Mouse (Mus musculus): ENCODE measurements around the gene Xrcc5. TPM values are rescaled to one million over a fixed set of nuclear protein-coding genes. Genes with fewer than 3 reads are reported as not detected.

Gene Xrcc5
- polyA plus RNA-seq, 1 experiment from 2014 or later = 15.8 TPM

DNA sequence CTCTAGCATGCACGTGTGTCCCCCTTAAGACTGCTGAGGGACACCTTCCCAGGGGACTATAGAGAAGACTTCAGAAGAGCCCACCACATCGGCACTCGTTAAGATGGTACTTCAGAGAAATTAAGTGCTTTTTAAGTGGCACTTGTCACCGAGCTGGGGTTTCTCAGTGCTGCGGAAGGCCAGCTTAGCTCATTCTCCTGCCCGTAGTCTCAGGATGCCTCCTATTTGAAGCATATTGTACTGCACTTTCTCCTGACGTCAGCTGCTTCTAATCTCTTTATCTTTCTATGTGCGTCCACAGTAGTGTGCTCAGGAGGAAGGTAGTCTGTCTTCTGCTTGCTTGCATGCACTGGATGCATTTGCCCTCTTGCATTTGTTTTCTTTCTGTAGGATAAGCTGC, 9.2 kb downstream of the Xrcc5 start:
- Histone ChIP-seq H3K27ac (replicated peaks) (no peak overlapping the region), H3K4me3 (replicated peaks) (no peak overlapping the region), H3K36me3 (replicated peaks) (peaks cover 35% of the 10 kb centered on the region), H3K9me3 (replicated peaks) (no peaks in the 10 kb centered on the region), H3K9ac (no peak overlapping the region), H3K4me1 (replicated peaks) (no peaks in the 10 kb centered on the region), H3K27me3 (no peaks in the 10 kb centered on the region), H3K4me2 (no peak overlapping the region)
- ATAC-seq (ENCODE audit: insufficient read depth) = no peak
- WGBS (ENCODE audit: insufficient replicate concordance) = 68% methylated on average over 8 of the region's 8 CpGs

- WGBS (ENCODE audit: insufficient replicate concordance) = 76% methylated on average over 7 of the region's 7 CpGs
- Histone ChIP-seq H3K36me3 (replicated peaks) (peaks cover 35% of the 10 kb centered on the region), H3K4me3 (replicated peaks) (no peak overlapping the region), H3K27me3 (no peaks in the 10 kb centered on the region), H3K9me3 (replicated peaks) (no peaks in the 10 kb centered on the region), H3K27ac (replicated peaks) (no peak overlapping the region), H3K9ac (no peak overlapping the region), H3K4me2 (no peak overlapping the region), H3K4me1 (replicated peaks) (no peaks in the 10 kb centered on the region)
- no peak for ATAC-seq (ENCODE audit: insufficient read depth)
Measured at GRCm38 (mm10) chr1:72316901-72317300, 9.7 kb downstream of the Xrcc5 start.

- Histone ChIP-seq H3K9me3 (replicated peaks) (no peaks in the 10 kb centered on the region), H3K36me3 (replicated peaks) (peaks cover 39% of the 10 kb centered on the region)
Measured at GRCm38 (mm10) chr1:72320759-72321158, 13.5 kb downstream of the Xrcc5 start.

GRCm38 (mm10) chr1:72323248-72323647, 16.0 kb downstream of the Xrcc5 start:
- Histone ChIP-seq H3K27me3 (no peaks in the 10 kb centered on the region), H3K9me3 (replicated peaks) (no peaks in the 10 kb centered on the region), H3K4me2 (no peak overlapping the region), H3K9ac (no peak overlapping the region), H3K36me3 (replicated peaks) (peaks cover 40% of the 10 kb centered on the region), H3K4me3 (replicated peaks) (no peak overlapping the region), H3K27ac (replicated peaks) (no peak overlapping the region), H3K4me1 (replicated peaks) (no peaks in the 10 kb centered on the region)
- 79% methylated on average over 4 of the region's 4 CpGs for WGBS (ENCODE audit: insufficient replicate concordance)
- ATAC-seq (ENCODE audit: insufficient read depth) = no peak

More at GRCm38 (mm10) chr1:72320759-72321158, 13.5 kb downstream of the Xrcc5 start:
- Histone ChIP-seq H3K4me2 (no peak overlapping the region), H3K27me3 (no peaks in the 10 kb centered on the region), H3K4me3 (replicated peaks) (no peak overlapping the region), H3K27ac (replicated peaks) (no peak overlapping the region), H3K9ac (no peak overlapping the region), H3K4me1 (replicated peaks) (no peaks in the 10 kb centered on the region)
- 69% methylated on average over 5 of the region's 5 CpGs for WGBS (ENCODE audit: insufficient replicate concordance)
- no peak; the same call in 1 of the 2 replicates for ATAC-seq (ENCODE audit: insufficient read depth)

- Histone ChIP-seq H3K9me3 (replicated peaks) (no peaks in the 10 kb centered on the region), H3K36me3 (replicated peaks) (peaks cover 34% of the 10 kb centered on the region), H3K9ac (no peak overlapping the region), H3K27ac (replicated peaks) (peak overlapping the region; percentile 34; the same call in 1 of the 2 replicates), H3K4me3 (replicated peaks) (no peak overlapping the region), H3K4me2 (no peak overlapping the region), H3K4me1 (replicated peaks) (no peaks in the 10 kb centered on the region), H3K27me3 (no peaks in the 10 kb centered on the region)
- no peak for ATAC-seq (ENCODE audit: insufficient read depth)
- WGBS (ENCODE audit: insufficient replicate concordance) = 72% methylated on average over 11 of the region's 11 CpGs
Measured at GRCm38 (mm10) chr1:72326162-72326821, 19.1 kb downstream of the Xrcc5 start.

- Histone ChIP-seq H3K4me2 (no peak overlapping the region), H3K9me3 (replicated peaks) (no peaks in the 10 kb centered on the region), H3K9ac (no peak overlapping the region), H3K27me3 (no peaks in the 10 kb centered on the region), H3K27ac (replicated peaks) (no peak overlapping the region), H3K36me3 (replicated peaks) (peaks cover 18% of the 10 kb centered on the region), H3K4me3 (replicated peaks) (no peak overlapping the region), H3K4me1 (replicated peaks) (no peaks in the 10 kb centered on the region)
- 76% methylated on average over 11 of the region's 11 CpGs for WGBS (ENCODE audit: insufficient replicate concordance)
- ATAC-seq (ENCODE audit: insufficient read depth) = peak; percentile 51
Measured at GRCm38 (mm10) chr1:72334807-72335206, 27.6 kb downstream of the Xrcc5 start.

GRCm38 (mm10) chr1:72336780-72337179, 29.6 kb downstream of the Xrcc5 start:
- 76% methylated on average over 8 of the region's 8 CpGs for WGBS (ENCODE audit: insufficient replicate concordance)
- Histone ChIP-seq H3K4me1 (replicated peaks) (no peaks in the 10 kb centered on the region), H3K27ac (replicated peaks) (no peak overlapping the region), H3K27me3 (no peaks in the 10 kb centered on the region), H3K9ac (no peak overlapping the region), H3K4me3 (replicated peaks) (no peak overlapping the region), H3K36me3 (replicated peaks) (peaks cover 22% of the 10 kb centered on the region), H3K9me3 (replicated peaks) (no peaks in the 10 kb centered on the region), H3K4me2 (no peak overlapping the region)
- ATAC-seq (ENCODE audit: insufficient read depth) = no peak

- whole genome bisulfite sequencing (ENCODE audit: insufficient replicate concordance) = 82% methylated on average over 5 of the region's 5 CpGs
- no peak for ATAC-seq (ENCODE audit: insufficient read depth)
- H3K4me1 ChIP-seq (replicated peaks) = no peaks in the 10 kb centered on the region
Measured at GRCm38 (mm10) chr1:72338341-72338740, 31.1 kb downstream of the Xrcc5 start.

DNA sequence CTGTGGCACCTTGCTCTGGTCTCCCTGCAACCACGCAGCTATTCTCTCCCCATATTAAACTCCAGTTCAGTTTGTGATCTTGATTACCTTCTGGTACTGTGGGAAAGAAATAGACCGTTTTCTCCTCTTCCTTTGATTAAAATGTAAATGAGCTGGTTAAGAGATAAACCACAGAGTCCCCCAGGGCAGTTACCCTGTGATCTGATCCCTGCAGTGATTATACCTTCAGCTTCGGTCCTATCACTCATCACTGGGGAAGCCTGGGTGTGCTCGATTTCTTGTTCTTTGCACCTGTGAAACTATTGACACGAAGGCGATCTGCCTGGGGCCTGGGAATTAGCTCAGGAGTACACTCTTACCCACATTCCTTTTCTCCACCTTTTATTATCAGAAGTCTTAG, 40.7 kb downstream of the Xrcc5 start:
- Histone ChIP-seq H3K27ac (replicated peaks) (no peak overlapping the region), H3K9me3 (replicated peaks) (no peaks in the 10 kb centered on the region), H3K27me3 (no peaks in the 10 kb centered on the region), H3K9ac (no peak overlapping the region), H3K4me1 (replicated peaks) (no peaks in the 10 kb centered on the region), H3K36me3 (replicated peaks) (peaks cover 15% of the 10 kb centered on the region), H3K4me2 (no peak overlapping the region), H3K4me3 (replicated peaks) (no peak overlapping the region)
- no peak for ATAC-seq (ENCODE audit: insufficient read depth)
- 41% methylated on average over 6 of the region's 6 CpGs for WGBS (ENCODE audit: insufficient replicate concordance)

More at GRCm38 (mm10) chr1:72338341-72338740, 31.1 kb downstream of the Xrcc5 start:
- Histone ChIP-seq H3K36me3 (replicated peaks) (peaks cover 27% of the 10 kb centered on the region), H3K9ac (no peak overlapping the region), H3K4me2 (no peak overlapping the region), H3K9me3 (replicated peaks) (no peaks in the 10 kb centered on the region), H3K27me3 (no peaks in the 10 kb centered on the region), H3K27ac (replicated peaks) (no peak overlapping the region), H3K4me3 (replicated peaks) (no peak overlapping the region)

DNA sequence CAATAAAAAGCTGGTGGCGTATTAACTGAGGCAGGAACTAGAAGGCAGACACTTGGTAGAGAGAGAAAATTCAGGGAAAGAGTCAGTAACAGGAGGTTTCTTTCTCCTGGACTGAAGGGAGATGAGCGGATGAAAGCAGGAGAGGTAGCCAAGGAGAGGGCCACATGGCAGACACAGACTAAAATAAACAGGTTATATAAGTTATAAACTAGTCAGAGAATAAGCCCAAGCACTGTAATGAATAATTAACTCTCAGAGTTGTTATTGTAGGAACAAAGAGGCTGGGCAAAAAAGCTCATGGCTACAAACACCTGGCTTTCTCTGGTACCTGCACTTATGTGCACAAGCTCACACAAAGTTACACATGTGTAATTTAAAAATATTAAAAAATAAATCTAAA, 47.6 kb downstream of the Xrcc5 start:
- Histone ChIP-seq H3K9me3 (replicated peaks) (no peaks in the 10 kb centered on the region), H3K27ac (replicated peaks) (no peak overlapping the region), H3K9ac (no peak overlapping the region), H3K4me1 (replicated peaks) (no peaks in the 10 kb centered on the region), H3K36me3 (replicated peaks) (0 out of 2 replicates have a peak, but pooled peaks cover 17% of the 10 kb centered on the region), H3K4me2 (no peak overlapping the region), H3K27me3 (no peaks in the 10 kb centered on the region), H3K4me3 (replicated peaks) (no peak overlapping the region)
- 80% methylated on average over 2 of the region's 2 CpGs for WGBS (ENCODE audit: insufficient replicate concordance)
- no peak for ATAC-seq (ENCODE audit: insufficient read depth)

GRCm38 (mm10) chr1:72358216-72358615, 51.0 kb downstream of the Xrcc5 start:
- Histone ChIP-seq H3K9ac (no peak overlapping the region), H3K27me3 (no peaks in the 10 kb centered on the region), H3K9me3 (replicated peaks) (no peaks in the 10 kb centered on the region), H3K36me3 (replicated peaks) (0 out of 2 replicates have a peak, but pooled peaks cover 24% of the 10 kb centered on the region), H3K4me1 (replicated peaks) (no peaks in the 10 kb centered on the region), H3K4me3 (replicated peaks) (no peak overlapping the region), H3K27ac (replicated peaks) (no peak overlapping the region), H3K4me2 (no peak overlapping the region)
- 63% methylated on average over 2 of the region's 2 CpGs for WGBS (ENCODE audit: insufficient replicate concordance)
- ATAC-seq (ENCODE audit: insufficient read depth) = no peak

- no peaks in the 10 kb centered on the region for H3K9me3 ChIP-seq (replicated peaks)
- H3K27me3 ChIP-seq = no peaks in the 10 kb centered on the region
- WGBS (ENCODE audit: insufficient replicate concordance) = 23% methylated on average over 2 of the region's 2 CpGs
- H3K4me1 ChIP-seq (replicated peaks) = no peaks in the 10 kb centered on the region
- no peak overlapping the region for H3K27ac ChIP-seq (replicated peaks)
- ATAC-seq (ENCODE audit: insufficient read depth) = no peak
- H3K9ac ChIP-seq = no peak overlapping the region
- H3K36me3 ChIP-seq (replicated peaks) = 0 out of 2 replicates have a peak, but pooled peaks cover 18% of the 10 kb centered on the region
- H3K4me2 ChIP-seq = no peak overlapping the region
- no peak overlapping the region for H3K4me3 ChIP-seq (replicated peaks)
Measured at GRCm38 (mm10) chr1:72359462-72359861, 52.2 kb downstream of the Xrcc5 start.
